Mouse (Mus musculus) right cerebral cortex, postnatal 4 days (tissue): Measurements from ENCODE around the gene Gadd45gip1.

ENCODE experiments used
- DNase-seq: peaks from one replicate; pipeline ENCODE4 v3.0.0-alpha.2; 2022

Gene Gadd45gip1

DNA sequence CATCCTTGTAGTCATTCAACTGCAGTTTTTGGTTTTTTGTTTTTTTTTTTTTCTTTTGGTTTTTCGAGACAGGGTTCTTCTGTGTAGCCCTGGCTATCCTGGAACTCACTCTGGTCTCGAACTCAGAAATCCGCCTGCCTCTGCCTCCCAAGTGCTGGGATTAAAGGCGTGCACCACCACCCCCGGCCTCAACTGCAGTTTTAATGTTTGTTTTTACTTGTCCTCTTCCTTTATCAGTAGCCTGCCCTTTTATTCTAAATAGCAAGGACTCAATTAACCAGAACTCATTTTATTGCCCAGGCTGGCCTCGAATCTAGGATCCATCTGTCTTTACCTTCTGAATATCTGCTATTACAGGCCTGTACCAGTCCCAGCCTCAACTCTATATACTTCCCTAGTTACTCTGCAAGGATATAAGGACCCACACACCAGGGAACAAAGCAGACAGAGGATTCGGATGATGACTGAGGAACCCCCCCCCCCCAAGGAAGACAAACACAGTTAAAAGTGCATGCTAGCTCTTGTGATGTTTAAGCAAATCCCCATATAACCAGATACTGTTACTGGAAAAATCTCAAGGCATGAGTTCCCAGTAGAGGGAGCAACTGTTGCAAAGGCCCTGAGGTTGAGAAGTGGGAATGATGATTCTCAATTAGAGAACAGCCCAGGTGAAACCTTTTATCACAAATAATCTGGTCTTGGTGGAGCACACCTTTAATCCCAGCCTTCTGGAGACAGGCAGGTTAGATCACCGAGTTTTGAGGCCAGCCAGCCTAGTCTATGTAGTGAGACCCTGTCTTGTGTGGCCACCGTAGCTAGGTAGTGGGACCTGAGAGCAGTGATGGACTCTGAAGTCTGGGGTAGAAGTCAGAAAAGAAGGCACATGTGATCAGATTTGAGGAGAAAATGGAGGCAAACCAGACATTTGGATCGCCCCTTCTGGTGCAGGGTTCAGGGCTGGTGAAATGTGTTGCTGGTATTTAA is 1.7 kb downstream of the Gadd45gip1 start:
- no peak for DNase-seq

- DNase-seq, result no peak
Measured at GRCm38 (mm10) chr8:84834002-84834865, 2.9 kb downstream of the Gadd45gip1 start.

DNA sequence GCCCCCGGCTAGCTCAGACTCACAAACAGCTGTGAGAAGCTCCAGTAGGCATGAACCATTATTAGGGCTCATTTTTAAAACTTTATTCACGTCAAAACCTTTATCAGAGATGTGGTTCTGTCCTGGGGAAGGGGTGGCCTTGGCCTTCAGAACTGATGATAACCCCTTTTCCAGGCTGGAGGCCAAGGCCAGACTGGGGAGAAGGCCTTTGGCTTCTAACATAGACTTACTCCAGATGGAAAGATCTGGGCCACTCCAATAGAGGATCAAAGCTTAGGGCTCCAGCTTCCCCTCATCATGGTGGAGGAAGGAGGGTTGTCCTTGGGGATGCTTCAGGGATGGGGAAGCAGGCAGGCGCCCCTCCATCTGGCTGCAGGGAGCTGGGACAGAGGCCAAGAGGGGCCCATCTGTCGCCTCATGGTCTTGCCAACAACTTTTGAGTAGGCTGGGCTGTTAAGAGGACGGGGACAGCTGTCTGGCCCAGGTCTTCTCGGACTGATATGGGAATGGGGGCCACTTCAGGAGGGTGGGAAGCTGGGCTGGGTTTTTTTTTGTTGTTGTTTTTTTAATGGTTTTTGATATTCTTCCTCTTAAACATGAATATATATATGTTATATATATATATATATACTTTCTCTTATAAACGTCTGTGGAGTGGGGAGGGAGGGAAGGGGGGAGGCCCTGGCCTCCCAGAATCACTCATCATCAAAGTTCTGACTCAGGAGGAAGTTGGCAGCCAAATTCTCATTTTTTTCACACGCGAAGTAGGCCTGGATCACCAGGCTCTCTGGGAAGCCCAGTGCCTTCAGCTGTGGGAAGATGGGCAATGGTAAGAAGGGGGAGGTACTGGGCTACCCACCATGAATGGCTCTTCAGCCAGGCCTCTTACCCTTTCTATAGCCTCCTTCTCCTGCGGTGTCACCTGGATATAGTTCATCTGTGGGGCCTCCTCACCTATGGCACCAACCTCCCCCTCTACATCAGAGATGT is 3.8 kb downstream of the Gadd45gip1 start:
- peak; percentile 76 for DNase-seq

DNA sequence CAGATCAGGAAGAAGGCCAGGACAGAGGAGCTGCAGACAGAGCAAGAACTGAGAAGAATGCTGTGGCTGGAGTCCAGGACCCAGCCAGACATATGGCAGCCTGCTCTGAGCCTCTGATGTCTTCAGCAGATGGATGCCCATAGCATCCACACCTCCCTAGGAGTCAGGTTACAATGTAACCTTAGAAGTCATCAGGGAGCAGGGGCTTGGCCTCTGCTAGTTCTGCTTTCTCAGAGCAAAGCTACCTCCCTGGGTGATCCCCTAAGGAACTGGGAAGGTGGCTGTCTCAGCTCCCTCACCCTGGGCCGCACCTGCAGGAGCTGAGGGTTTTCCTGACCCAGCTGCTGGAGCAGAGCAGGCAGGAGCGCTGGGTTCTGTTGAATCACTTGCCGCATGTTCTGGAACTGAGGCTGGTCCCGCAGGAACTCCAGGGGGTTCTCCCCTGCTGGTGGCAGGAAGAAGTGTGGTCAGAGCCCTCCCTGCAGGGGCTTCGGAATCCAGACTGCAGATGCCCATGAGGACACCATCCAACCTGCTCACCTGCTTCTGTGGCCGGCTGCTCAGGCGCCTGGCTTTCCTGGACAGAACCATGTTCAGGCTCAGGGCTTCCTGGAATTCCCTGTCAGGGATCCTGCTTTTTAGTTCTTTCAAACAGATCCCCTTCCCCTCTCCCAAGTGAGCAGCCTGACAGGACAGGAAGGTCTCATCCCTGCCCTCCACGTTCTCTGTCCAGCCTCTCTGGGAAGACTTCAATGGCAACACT is 6.0 kb downstream of the Gadd45gip1 start:
- no peak for DNase-seq

DNA sequence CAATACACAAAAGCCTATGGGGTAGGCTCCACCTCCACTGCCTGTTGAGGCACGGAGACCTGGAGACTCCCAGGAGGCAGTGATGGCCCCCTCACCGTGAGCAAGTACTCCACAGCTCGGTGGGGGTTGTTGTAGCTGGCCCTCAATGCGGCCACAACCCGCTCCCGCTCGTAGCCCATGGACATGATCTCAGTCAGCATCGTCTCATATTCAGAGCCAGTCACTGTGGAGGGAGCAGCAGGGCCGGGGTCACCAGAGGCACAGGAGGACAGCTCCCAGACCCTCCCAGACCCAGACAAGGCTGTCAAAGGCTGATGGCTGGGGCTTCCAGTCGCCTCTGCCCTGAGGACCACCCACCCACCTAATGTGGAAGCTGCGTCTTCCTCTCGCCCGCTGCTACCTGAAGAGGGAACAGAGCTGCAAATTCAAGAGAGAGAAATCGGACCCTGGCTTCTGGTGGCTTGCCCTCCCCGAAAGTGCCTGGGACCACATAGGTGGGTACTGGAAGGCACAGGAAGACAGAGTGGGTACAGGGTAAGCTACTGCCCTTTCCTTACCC is 6.7 kb downstream of the Gadd45gip1 start:
- DNase-seq, result no peak

DNA sequence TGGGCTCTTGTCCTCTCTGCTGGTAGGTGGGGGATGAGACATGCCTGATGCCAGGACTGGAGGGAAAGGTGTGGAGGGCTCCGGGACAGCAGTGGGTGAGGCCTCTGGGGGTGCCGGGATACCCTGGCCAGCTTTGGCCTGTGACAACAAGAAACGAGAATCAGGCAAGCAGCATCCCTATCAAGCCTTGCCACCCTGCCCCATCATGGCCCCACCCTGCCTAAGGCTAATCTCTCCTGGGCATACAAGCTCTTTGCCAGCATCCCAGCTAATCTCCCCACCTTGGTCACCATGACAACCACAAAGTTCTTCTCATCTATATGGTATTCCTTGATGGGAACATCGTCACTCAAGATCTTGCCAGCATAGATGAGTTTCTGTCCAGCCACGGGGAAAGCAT is 7.2 kb downstream of the Gadd45gip1 start:
- DNase-seq, result no peak

GRCm38 (mm10) chr8:84839411-84839810 is 8.1 kb downstream of the Gadd45gip1 start:
- DNase-seq, result no peak

GRCm38 (mm10) chr8:84839875-84840247 is 8.5 kb downstream of the Gadd45gip1 start:
- no peak for DNase-seq

GRCm38 (mm10) chr8:84840248-84840999 is 9.1 kb downstream of the Gadd45gip1 start, which contains the start of gene Rad23a:
Rad23a (minus strand) TSS chr8:84840665.
- peak; percentile 90 for DNase-seq

DNA sequence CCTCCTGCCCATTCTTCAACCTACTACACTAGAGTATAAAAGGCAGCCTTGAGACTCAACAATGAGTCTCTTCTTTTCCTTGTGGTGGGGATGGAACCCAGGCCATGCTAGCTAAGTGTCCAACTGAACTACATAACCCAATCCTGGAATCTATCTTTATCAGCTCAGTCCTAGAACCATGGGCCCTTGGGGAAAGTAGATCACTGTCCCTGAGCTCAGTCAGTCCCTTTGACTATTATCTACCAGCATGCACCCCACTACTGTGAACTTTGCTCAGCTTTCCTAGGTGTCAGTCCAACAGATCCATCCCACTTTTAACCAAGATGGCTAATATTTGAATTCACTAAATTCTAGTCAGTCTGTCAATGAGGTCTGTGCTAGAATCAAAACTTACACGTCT is 10.2 kb downstream of the Gadd45gip1 start:
- DNase-seq, result no peak

DNA sequence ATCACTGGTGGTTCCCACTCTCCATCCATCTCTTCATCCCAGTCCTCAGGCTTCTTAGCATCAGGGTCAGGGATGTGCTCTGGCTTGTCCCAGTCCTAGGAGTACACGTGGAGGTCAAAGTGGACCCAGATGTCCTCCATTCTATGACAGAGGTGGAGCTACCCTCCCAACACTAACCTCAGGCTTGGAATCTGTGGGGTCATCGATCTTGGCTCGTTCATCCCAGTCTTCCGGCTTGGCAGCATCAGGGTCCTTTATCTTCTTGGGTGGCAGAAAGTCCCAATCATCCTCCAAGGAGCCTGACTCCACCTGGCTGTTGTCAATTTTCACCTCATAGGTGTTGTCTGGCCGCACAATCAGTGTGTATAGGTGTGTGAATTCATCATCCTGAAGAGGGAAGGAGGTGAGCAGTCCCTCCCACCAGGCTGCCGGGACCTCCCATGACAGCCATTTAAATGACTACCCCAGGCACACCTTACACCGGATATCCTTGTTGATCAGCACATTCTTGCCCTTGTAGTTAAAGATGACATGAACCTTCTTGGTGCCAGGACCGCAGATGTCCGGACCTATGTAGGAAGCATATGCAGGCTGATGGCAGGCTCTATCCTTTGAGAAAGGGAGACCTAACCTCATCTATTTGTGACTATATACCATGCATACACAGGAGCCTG is 13.2 kb downstream of the Gadd45gip1 start:
- no peak for DNase-seq

DNA sequence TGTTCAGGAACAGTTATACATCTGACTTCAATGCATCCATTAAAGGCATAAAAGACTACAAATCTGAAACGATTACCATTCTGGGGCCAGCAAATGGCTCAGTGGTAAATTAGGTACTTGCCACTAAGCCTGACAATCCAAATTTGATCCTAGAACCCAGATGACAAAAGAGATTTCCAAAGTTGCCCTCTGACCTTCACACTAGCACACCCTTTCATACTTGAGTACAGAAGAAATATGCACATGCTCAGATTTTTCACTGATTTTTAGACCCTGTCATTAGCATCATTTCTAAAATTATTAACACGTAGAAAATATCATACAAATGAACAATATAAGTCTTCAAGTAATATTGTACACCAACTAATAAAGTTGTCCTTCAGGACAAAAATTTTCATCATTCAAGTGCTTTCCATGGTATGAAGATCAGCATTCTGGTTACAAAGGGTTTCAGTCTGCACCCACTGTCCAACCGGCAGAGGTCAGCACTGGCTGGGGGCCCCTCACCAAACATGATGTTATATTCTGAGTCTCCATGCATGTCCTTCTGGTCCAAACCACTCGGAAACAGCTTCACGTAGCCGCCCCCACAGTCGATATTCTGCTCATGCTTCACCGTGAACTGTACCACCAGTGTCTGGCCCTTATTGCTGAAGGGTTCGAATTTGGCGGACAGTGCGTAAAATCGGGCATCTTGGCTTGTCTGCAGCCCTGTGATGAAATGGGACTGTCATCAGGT is 14.2 kb downstream of the Gadd45gip1 start:
- DNase-seq, result peak; percentile 43

- no peak for DNase-seq
Measured at GRCm38 (mm10) chr8:84846094-84846721, 14.9 kb downstream of the Gadd45gip1 start.

- DNase-seq, result peak; percentile 99
Measured at GRCm38 (mm10) chr8:84846722-84847572, 15.6 kb downstream of the Gadd45gip1 start, which contains the start of gene Calr. Calr (minus strand) TSS chr8:84846934.

DNA sequence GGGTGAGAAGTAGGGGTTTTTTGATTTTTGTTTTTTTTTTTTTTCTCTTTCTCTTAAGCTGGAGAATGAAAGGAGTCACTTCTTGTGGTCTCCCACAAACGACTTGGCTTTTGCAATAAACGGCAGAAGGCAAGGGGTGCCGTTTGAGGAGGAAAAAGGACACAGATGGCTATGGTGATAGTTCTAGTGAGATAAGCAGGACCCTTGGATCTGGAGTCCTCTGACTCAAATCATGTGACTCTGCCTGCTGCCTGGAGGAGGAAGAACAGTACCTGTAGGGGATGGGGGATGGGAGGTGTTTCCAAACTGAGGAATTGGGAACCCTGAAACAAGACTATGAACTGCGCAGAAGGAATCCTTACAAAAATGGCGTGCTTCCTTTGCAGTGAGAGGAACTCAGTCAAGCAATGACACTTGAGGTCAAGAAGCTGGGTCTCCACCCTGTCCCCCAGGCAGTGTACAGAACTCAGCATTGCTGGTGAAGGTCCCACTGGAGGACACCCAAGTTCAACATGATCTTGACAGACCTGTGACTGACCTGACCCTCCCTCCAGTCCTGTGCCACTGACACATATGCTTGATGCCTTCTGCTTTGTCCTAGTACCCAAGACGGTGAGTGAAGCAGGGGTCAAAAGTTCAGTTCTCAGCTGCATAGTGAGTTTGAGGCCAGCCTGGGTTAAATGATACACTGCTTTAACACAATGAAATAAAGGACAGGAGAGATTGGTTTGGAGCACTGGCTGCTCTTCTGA is 16.5 kb downstream of the Gadd45gip1 start:
- no peak for DNase-seq

- no peak for DNase-seq
Measured at GRCm38 (mm10) chr8:84856434-84856833, 25.1 kb downstream of the Gadd45gip1 start.
